In the genomic region with DNA sequence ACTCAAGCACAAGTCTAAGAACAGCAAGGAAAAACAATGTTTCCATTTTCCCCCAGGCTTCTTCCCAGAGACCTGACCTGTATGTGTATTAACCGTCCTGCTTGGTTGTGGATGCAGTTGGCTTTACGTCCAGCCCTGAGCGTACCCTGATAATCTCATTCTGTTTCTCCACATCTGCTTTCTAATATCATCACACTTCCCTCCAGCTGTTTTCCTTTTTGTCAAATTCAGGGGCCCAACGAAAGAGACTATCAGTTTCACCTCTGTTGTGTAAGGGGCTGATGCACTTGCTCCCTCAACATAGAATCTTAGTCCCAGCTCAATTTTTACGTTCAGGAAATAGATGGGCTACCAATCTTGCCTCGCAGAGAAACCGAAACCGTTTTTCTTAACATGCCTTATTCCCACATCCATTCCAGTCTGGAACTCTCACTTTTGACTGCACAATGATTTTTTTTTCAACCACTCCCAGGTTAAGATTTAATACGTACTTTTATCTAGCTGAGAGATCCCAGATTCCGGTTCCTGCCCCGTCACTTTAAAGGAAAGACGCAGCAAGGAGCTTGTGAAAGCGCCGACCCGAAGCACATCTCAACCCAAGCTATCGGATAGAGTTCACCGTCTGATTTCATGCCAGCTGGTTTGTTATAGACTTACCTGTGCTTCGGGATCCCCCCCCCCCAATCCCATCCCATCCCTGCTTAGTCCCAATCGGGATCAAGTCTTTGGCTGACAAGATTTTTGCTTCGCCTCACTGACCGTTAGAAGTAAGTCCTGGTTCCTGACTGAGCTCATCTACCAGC, we compare ENCODE assay signal across 8 mouse cellular contexts. TPM values are rescaled to one million over a fixed set of nuclear protein-coding genes. Genes with fewer than 3 reads are reported as not detected.
DNase-seq lines count a peak whose midpoint lies in the region; ATAC-seq and TF ChIP-seq lines count a peak whose summit lies in the region.

No protein-coding gene starts in this region.

- intact Hi-C loops in heart, postnatal 36 days (cut with DNase I), result loop anchor here (2.0 kb wide), 1 partner anchor 79 kb away; a partner anchor contains a TSS

- H3K27me3 ChIP-seq in heart, embryonic 11.5 days (ENCODE audit: control insufficient read depth, insufficient read depth, low read length), result 0 out of 2 replicates have a peak, but pooled peaks cover 2% of the 10 kb centered on the region
- 0 out of 2 replicates have a peak, but pooled peaks cover 2% of the 10 kb centered on the region for H3K27me3 ChIP-seq in E14TG2a.4 (ENCODE audit: insufficient read depth, low read length)
- H3K27me3 ChIP-seq in forebrain, embryonic 10.5 days (ENCODE audit: poor library complexity, severe bottlenecking), result peaks cover 16% of the 10 kb centered on the region
- H3K27me3 ChIP-seq in liver, embryonic 11.5 days (replicated peaks; ENCODE audit: control insufficient read depth, insufficient read depth, low read length), result no peaks in the 10 kb centered on the region
- no peaks in the 10 kb centered on the region for H3K27me3 ChIP-seq in stomach, embryonic 16.5 days (ENCODE audit: control insufficient read depth, insufficient read depth, low read length)

- TF ChIP-seq CTCF in E14TG2a.4 (conservative IDR thresholded peaks at IDR 0.05; ENCODE audit: low read length), result no peak

- WGBS in heart, embryonic 11.5 days (ENCODE audit: insufficient replicate concordance), result 11% methylated on average over 21 of the region's 21 CpGs
- 18% methylated on average over 21 of the region's 21 CpGs for WGBS in forebrain, embryonic 10.5 days
- WGBS in liver, embryonic 11.5 days, result 4% methylated on average over 21 of the region's 21 CpGs
- WGBS in stomach, embryonic 16.5 days, result 5% methylated on average over 21 of the region's 21 CpGs

- DNase-seq in heart, postnatal 36 days, result no peak
- peak; percentile 46 for DNase-seq in forebrain, embryonic 10.5 days (ENCODE audit: extremely low spot score, low spot score)
- no peak for DNase-seq in liver, embryonic 11.5 days (ENCODE audit: low spot score)
- no peak for DNase-seq in frontal cortex, postnatal 36 days (ENCODE audit: low spot score in 2 of 2)
- no peak for DNase-seq in right cerebral cortex, postnatal 10 days (ENCODE audit: low spot score in 2 of 2)

- peak overlapping the region; percentile 78 for H3K4me2 ChIP-seq in heart, embryonic 11.5 days
- H3K4me2 ChIP-seq in liver, embryonic 11.5 days, result peak overlapping the region; percentile 72
- H3K4me2 ChIP-seq in stomach, embryonic 16.5 days (ENCODE audit: low read depth, low read length), result peak overlapping the region; percentile 86

- ATAC-seq in heart, embryonic 11.5 days (replicated peaks; ENCODE audit: insufficient number of reproducible peaks, low FRiP score, low TSS enrichment), result no peak
- ATAC-seq in liver, embryonic 11.5 days (replicated peaks; ENCODE audit: low FRiP score), result no peak
- ATAC-seq in stomach, embryonic 16.5 days (ENCODE audit: insufficient read depth, low FRiP score), result no peak

- no peaks in the 10 kb centered on the region for H3K9me3 ChIP-seq in heart, embryonic 11.5 days (replicated peaks; ENCODE audit: control insufficient read depth, low read length)
- H3K9me3 ChIP-seq in E14TG2a.4 (ENCODE audit: low read length), result no peaks in the 10 kb centered on the region
- H3K9me3 ChIP-seq in forebrain, embryonic 10.5 days, result no peaks in the 10 kb centered on the region
- H3K9me3 ChIP-seq in liver, embryonic 11.5 days (ENCODE audit: control insufficient read depth, low read length), result no peaks in the 10 kb centered on the region
- no peaks in the 10 kb centered on the region for H3K9me3 ChIP-seq in stomach, embryonic 16.5 days (replicated peaks; ENCODE audit: control insufficient read depth, low read length)

- peak overlapping the region; percentile 77 for H3K9ac ChIP-seq in heart, embryonic 11.5 days (ENCODE audit: low read depth, low read length)
- peak overlapping the region; percentile 91 for H3K9ac ChIP-seq in liver, embryonic 11.5 days (ENCODE audit: low read depth, low read length)
- peak overlapping the region; percentile 94 for H3K9ac ChIP-seq in stomach, embryonic 16.5 days (ENCODE audit: low read length)

- peak overlapping the region; percentile 65 for H3K4me3 ChIP-seq in heart, embryonic 11.5 days (ENCODE audit: low read depth, low read length)
- H3K4me3 ChIP-seq in E14TG2a.4 (replicated peaks; ENCODE audit: low read length), result peak overlapping the region; percentile 94
- H3K4me3 ChIP-seq in forebrain, embryonic 10.5 days, result peak overlapping the region; percentile 99
- peak overlapping the region; percentile 92 for H3K4me3 ChIP-seq in liver, embryonic 11.5 days (ENCODE audit: low read depth, low read length)
- peak overlapping the region; percentile 83 for H3K4me3 ChIP-seq in stomach, embryonic 16.5 days (replicated peaks; ENCODE audit: low read length)

- no peaks in the 10 kb centered on the region for H3K36me3 ChIP-seq in heart, embryonic 11.5 days (ENCODE audit: control insufficient read depth, insufficient read depth, low read length)
- peaks cover 34% of the 10 kb centered on the region for H3K36me3 ChIP-seq in E14TG2a.4 (ENCODE audit: insufficient read depth, low read length)
- H3K36me3 ChIP-seq in forebrain, embryonic 10.5 days (replicated peaks), result no peaks in the 10 kb centered on the region
- H3K36me3 ChIP-seq in liver, embryonic 11.5 days (ENCODE audit: control insufficient read depth, insufficient read depth, low read length), result no peaks in the 10 kb centered on the region
- no peaks in the 10 kb centered on the region for H3K36me3 ChIP-seq in stomach, embryonic 16.5 days (ENCODE audit: control insufficient read depth, insufficient read depth, low read length)

- H3K27ac ChIP-seq in heart, embryonic 11.5 days (ENCODE audit: low read depth, low read length), result no peak overlapping the region
- H3K27ac ChIP-seq in forebrain, embryonic 10.5 days, result peak overlapping the region; percentile 95
- H3K27ac ChIP-seq in liver, embryonic 11.5 days (ENCODE audit: low read depth, low read length), result peak overlapping the region; percentile 76; the same call in 1 of the 2 replicates
- H3K27ac ChIP-seq in stomach, embryonic 16.5 days (ENCODE audit: low read length), result peak overlapping the region; percentile 79

- H3K4me1 ChIP-seq in heart, embryonic 11.5 days (ENCODE audit: control insufficient read depth, insufficient read depth, low read length), result peaks cover 5% of the 10 kb centered on the region
- H3K4me1 ChIP-seq in E14TG2a.4 (replicated peaks; ENCODE audit: low read depth, low read length), result peaks cover 53% of the 10 kb centered on the region
- H3K4me1 ChIP-seq in forebrain, embryonic 10.5 days, result peaks cover 44% of the 10 kb centered on the region
- H3K4me1 ChIP-seq in liver, embryonic 11.5 days (replicated peaks; ENCODE audit: control insufficient read depth, insufficient read depth, low read length), result peaks cover 13% of the 10 kb centered on the region
- peaks cover 23% of the 10 kb centered on the region for H3K4me1 ChIP-seq in stomach, embryonic 16.5 days (ENCODE audit: control insufficient read depth, insufficient read depth, low read length)

RNA-seq across cellular contexts. Expression of a gene that starts 1.0 kb away (rescaled TPM):
- polyA plus RNA-seq in heart, embryonic 11.5 days (2014; fragmentation: Nextera tagmentation; extraction: Ambion mirVana), result 5.7 and 9.5 TPM in 2 replicates
- total RNA-seq in heart, postnatal 36 days (2021), result 10 to 100 TPM; 27.9 to 29.3 TPM
- polyA plus RNA-seq in forebrain, embryonic 10.5 days (2016; fragmentation: Nextera tagmentation; extraction: Ambion mirVana), result 11.3 and 12.4 TPM in 2 replicates
- polyA plus RNA-seq in liver, embryonic 11.5 days (2014; fragmentation: Nextera tagmentation; extraction: Ambion mirVana), result 12.2 and 14.0 TPM in 2 replicates
- 11.2 and 13.1 TPM in 2 replicates for polyA plus RNA-seq in stomach, embryonic 16.5 days (2015; fragmentation: Nextera tagmentation; extraction: Ambion mirVana)

RNA-seq across cellular contexts. Expression of a gene that starts 15.8 kb away (rescaled TPM):
- polyA plus RNA-seq in heart, embryonic 11.5 days (2014; fragmentation: Nextera tagmentation; extraction: Ambion mirVana), result 9.1 and 10.6 TPM in 2 replicates
- total RNA-seq in heart, postnatal 36 days (2021), result 1 to 10 TPM; 2.9 to 3.3 TPM
- 8.6 and 8.8 TPM in 2 replicates for polyA plus RNA-seq in forebrain, embryonic 10.5 days (2016; fragmentation: Nextera tagmentation; extraction: Ambion mirVana)
- polyA plus RNA-seq in liver, embryonic 11.5 days (2014; fragmentation: Nextera tagmentation; extraction: Ambion mirVana), result 8.5 and 9.2 TPM in 2 replicates
- 14.6 and 15.3 TPM in 2 replicates for polyA plus RNA-seq in stomach, embryonic 16.5 days (2015; fragmentation: Nextera tagmentation; extraction: Ambion mirVana)
